Mouse (Mus musculus) stomach, postnatal 0 days (tissue): ENCODE measurements around the gene Ssu72. TPM values are rescaled to one million over a fixed set of nuclear protein-coding genes. Genes with fewer than 3 reads are reported as not detected.

Experiments
- ATAC-seq: fragments of 200-750 bp; cut with Nextera tagmentation; 2 replicates; pipeline ENCODE4 v1.8.0; 2017; ENCODE audit not compliant: low FRiP score, low TSS enrichment
- DNase-seq: peaks from one replicate; pipeline ENCODE4 v3.0.0-alpha.2; 2016; ENCODE audit warnings: low spot score
- H3K27ac ChIP-seq: fragments of 300-500 bp; sonication (generic); replicated peaks from 2 replicates; pipeline ENCODE4 v1.5.1; 2014; ENCODE audit warnings: mild to moderate bottlenecking, control low read depth
- H3K27me3 ChIP-seq: fragments of 300-500 bp; sonication (generic); 2 replicates; pipeline ENCODE4 v1.6.1; 2014; ENCODE audit warnings: low read length; ENCODE audit not compliant: control insufficient read depth, insufficient read depth
- H3K36me3 ChIP-seq: fragments of 300-500 bp; sonication (generic); 2 replicates; pipeline ENCODE4 v1.6.1; 2014; ENCODE audit warnings: low read length, mixed read lengths; ENCODE audit not compliant: control insufficient read depth, insufficient read depth
- H3K4me1 ChIP-seq: fragments of 300-500 bp; sonication (generic); replicated peaks from 2 replicates; pipeline ENCODE4 v1.6.1; 2014; ENCODE audit warnings: antibody characterized with exemption; ENCODE audit not compliant: control insufficient read depth, insufficient read depth
- H3K4me2 ChIP-seq: fragments of 300-500 bp; sonication (generic); replicated peaks from 2 replicates; pipeline ENCODE4 v1.6.1; 2014; ENCODE audit warnings: low read depth, mild to moderate bottlenecking, control low read depth, moderate library complexity
- H3K4me3 ChIP-seq: fragments of 300-500 bp; sonication (generic); 2 replicates; pipeline ENCODE4 v1.5.1; 2014; ENCODE audit warnings: low read depth, low read length, control low read depth
- H3K9ac ChIP-seq: fragments of 300-500 bp; sonication (generic); 2 replicates; pipeline ENCODE4 v1.6.1; 2014; ENCODE audit warnings: mild to moderate bottlenecking, low read length, control low read depth, mixed read lengths
- H3K9me3 ChIP-seq: fragments of 300-500 bp; sonication (generic); 2 replicates; pipeline ENCODE4 v1.6.1; 2016; ENCODE audit warnings: low read length; ENCODE audit not compliant: control insufficient read depth
- CTCF ChIP-seq: IDR thresholded peaks from 2 replicates; pipeline ENCODE4 v1.5.1; 2016; ENCODE audit warnings: antibody characterized with exemption, low read depth, mild to moderate bottlenecking, moderate library complexity
- EP300 ChIP-seq: optimal IDR thresholded peaks from 2 replicates; pipeline ENCODE3; 2016; ENCODE audit warnings: antibody characterized with exemption
- WGBS: fragments of 180-500 bp; shearing (Covaris S2); extraction: QIAGEN DNeasy Blood & Tissue Kit; methylation state at CpG from one replicate; pipeline ENCODE4 v1.1.7; 2014; 5-methylcytosine and 5-hydroxymethylcytosine counted together
- polyA plus RNA-seq: library from polyadenylated mRNA; unstranded; fragments of >200 nt; fragmentation: Nextera tagmentation; extraction: Ambion mirVana; gene quantifications from 2 replicates; pipeline ENCODE4 v1.2.1, GENCODE M21; 2015

Gene Ssu72
- polyA plus RNA-seq, 1 experiment from 2014 or later = 153 TPM

DNA sequence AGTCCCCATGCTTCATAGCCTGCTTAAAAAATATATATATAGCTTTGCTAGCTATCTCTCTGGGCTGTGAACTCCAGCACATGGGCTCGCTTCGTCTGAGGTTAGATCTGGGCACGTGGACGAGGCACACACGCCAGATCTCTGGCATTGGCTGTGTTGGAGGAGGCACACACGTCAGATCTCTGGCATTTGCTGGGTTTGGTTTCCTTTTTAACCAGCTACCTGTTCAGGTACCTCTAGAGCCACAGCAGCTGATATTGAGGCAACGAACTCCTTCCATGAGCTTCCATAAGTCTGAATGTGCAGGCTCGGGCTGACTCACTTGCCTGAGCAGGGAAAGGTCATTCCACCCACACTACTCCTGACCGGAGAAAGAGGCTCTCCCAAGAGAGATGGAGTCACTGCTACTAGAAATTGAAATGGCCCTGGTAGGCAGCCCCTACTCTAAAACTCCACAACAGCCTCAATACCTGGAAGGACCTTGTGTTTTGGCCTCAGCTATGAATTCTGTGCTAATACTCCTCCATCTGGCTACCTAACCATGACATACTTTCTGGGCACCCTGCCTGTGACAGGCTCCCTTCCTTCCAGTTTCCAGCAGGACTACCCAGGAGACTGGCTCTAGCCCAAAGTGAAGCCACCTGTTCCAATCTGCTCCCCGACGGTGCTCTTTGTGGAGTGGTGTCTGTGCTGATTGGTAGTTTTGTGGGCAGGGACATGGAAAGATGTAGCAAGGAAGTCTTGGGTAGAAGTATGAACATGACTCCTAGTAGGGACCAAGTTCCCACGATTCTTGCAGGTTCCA, 13.8 kb upstream of the Ssu72 start:
- no peak for TF ChIP-seq EP300
- TF ChIP-seq CTCF = no peak
- H3K9me3 ChIP-seq = no peaks in the 10 kb centered on the region
- no peak overlapping the region for H3K4me2 ChIP-seq
- no peak overlapping the region for H3K4me3 ChIP-seq
- H3K27ac ChIP-seq = no peak overlapping the region
- no peak for ATAC-seq
- no peak overlapping the region for H3K9ac ChIP-seq
- WGBS = 74% methylated on average over 12 of the region's 12 CpGs
- DNase-seq = no peak
- H3K4me1 ChIP-seq = peaks cover 5% of the 10 kb centered on the region
- no peaks in the 10 kb centered on the region for H3K36me3 ChIP-seq
- H3K27me3 ChIP-seq = no peaks in the 10 kb centered on the region

DNA sequence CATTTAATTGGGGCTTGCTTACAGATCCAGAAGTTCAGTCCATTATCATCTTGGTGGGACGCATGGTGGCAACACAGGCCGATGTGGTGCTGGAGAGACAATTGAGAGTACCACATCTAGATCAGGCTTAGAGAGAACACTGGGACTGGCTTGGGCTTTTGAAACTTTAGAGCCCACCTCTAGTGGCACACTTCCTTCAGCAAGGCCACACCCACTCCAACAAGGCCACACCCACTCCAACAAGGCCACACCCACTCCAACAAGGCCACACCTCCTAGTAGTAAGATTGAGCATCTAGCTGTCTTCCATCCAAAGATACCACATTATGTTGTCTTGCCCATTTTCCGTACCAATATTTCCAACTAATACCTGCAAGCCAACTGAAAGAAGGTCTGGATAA, 12.2 kb upstream of the Ssu72 start:
- H3K4me1 ChIP-seq = peaks cover 5% of the 10 kb centered on the region
- ATAC-seq = no peak
- H3K9me3 ChIP-seq = no peaks in the 10 kb centered on the region
- no peaks in the 10 kb centered on the region for H3K36me3 ChIP-seq
- TF ChIP-seq CTCF (no peak), EP300 (no peak)
- H3K27me3 ChIP-seq = no peaks in the 10 kb centered on the region
- H3K9ac ChIP-seq = no peak overlapping the region
- WGBS = 100% methylated on average over 3 of the region's 3 CpGs
- H3K4me3 ChIP-seq = no peak overlapping the region
- no peak overlapping the region for H3K27ac ChIP-seq
- H3K4me2 ChIP-seq = no peak overlapping the region
- no peak for DNase-seq

DNA sequence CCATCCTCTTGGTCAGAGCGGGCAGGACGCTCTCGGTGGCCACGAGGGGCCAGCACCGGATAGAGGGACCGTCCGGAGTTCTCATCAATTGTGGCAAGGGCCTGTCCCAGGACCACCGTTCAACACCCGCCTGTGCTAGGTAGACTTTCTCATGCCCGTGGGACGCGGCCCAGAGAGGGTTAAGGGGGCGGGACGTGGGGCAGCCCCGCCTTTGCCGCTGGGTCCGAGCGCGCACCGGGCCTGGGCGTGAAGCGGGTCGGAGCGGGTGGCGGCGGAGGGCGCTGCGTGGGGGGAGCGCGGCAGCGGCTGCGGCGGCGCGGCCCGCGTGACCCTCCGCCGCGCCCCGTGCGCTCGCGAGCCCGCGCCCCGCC, 10.5 kb upstream of the Ssu72 start, which contains the start of gene Fndc10:
Fndc10 (plus strand) TSS at position 232 of the 371 bp plus-strand sequence.
- under 1% methylated on average over 25 of the region's 47 CpGs for WGBS
- TF ChIP-seq CTCF (peak; percentile 35), EP300 (no peak)
- Histone ChIP-seq H3K4me3 (peak within 1 kb of the TSS; percentile 63), H3K4me2 (peak within 1 kb of the TSS; percentile 89), H3K9ac (peak within 1 kb of the TSS; percentile 78), H3K27ac (peak within 1 kb of the TSS; percentile 65), H3K4me1 (peaks cover 5% of the 10 kb centered on the region), H3K9me3 (no peaks in the 10 kb centered on the region), H3K36me3 (no peaks in the 10 kb centered on the region), H3K27me3 (no peaks in the 10 kb centered on the region)
- DNase-seq (peak; percentile 69), ATAC-seq (peak; percentile 68)

DNA sequence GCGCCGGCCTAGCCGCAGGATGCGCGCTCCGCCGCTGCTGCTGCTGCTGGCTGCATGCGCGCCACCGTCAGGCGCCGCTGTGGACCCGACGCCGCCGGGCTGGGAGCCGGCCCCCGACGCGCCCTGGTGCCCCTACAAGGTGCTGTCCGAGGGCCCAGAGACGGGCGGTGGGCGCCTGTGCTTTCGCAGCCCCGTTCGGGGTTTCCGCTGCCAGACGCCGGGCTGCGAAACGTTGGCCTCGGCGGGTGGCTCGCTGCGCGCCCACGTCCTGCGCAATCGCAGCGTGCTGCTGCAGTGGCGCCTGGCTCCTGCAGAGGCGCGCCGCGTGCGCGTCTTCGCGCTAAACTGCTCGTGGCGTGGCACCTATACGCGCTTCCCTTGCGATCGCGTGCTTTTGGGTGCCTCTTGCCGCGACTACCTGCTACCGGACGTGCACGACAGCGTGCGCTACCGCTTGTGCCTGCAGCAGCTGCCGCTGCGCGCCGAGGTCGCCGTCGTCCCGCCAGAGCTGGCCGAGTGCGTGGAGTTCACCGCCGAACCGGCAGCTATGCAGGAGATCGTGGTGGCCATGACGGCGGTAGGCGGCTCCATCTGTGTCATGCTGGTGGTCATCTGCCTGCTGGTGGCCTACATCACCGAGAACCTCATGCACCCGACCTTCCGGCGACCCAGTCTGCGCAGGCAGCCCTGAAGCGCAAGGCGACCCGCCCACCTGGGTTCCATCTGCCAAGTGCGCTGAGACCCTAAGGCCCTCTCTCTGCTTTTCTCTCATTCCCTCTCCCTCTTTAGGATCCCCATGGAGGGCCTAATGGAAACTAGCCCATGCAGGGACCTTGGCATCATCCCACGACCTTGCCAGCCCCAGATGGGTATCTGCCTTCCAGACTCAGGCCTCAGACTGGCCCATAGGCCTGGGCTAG, 9.9 kb upstream of the Ssu72 start:
- ATAC-seq = peak; percentile 73
- WGBS = 1% methylated on average over 82 of the region's 92 CpGs
- H3K9me3 ChIP-seq = no peaks in the 10 kb centered on the region
- peaks cover 5% of the 10 kb centered on the region for H3K4me1 ChIP-seq
- no peaks in the 10 kb centered on the region for H3K36me3 ChIP-seq
- peak overlapping the region; percentile 65 for H3K27ac ChIP-seq
- TF ChIP-seq EP300 (no peak), CTCF (peak; percentile 62)
- peak; percentile 74 for DNase-seq
- peak overlapping the region; percentile 63 for H3K4me3 ChIP-seq
- H3K27me3 ChIP-seq = no peaks in the 10 kb centered on the region
- H3K9ac ChIP-seq = peak overlapping the region; percentile 78
- peak overlapping the region; percentile 89 for H3K4me2 ChIP-seq

DNA sequence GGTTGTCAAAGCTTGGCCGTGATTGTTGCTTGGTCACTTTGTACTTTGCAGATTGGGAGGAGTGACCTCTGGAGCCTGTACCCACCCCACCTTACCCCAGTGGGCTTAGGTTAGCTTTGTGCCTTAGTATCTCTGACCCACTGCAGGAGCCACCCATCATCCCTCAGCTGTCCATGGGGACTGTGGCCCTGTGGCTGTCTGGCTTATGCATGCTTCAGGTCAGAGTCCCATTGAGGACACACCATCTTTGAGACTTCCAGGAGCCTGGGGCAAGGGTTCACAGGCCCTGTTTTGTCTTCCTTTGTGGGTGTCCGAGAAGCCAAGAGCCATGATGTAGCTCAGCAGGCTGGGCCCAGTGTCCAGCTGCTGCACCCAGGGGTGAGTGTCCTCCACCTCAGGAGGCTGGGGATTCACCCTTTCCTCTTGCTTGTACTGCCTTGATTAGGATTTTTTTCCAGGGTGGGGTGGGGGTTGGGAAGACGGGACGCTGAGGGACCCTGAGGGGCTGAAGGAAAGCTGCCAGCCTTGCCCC, 9.0 kb upstream of the Ssu72 start:
- Histone ChIP-seq H3K36me3 (no peaks in the 10 kb centered on the region), H3K27ac (no peak overlapping the region), H3K9ac (no peak overlapping the region), H3K4me2 (peak overlapping the region; percentile 89), H3K4me1 (peaks cover 5% of the 10 kb centered on the region), H3K4me3 (no peak overlapping the region), H3K9me3 (no peaks in the 10 kb centered on the region), H3K27me3 (no peaks in the 10 kb centered on the region)
- WGBS = 77% methylated on average over 4 of the region's 4 CpGs
- DNase-seq (no peak), ATAC-seq (no peak)
- no peak for TF ChIP-seq EP300
- TF ChIP-seq CTCF = no peak
